Mouse (Mus musculus) heart, embryonic 14.5 days (tissue): Measurements from ENCODE around the gene Cdc73. TPM values are rescaled to one million over a fixed set of nuclear protein-coding genes. Genes with fewer than 3 reads are reported as not detected.

ENCODE experiments used
- polyA plus RNA-seq: library from polyadenylated mRNA; unstranded; fragments of >200 nt; fragmentation: Nextera tagmentation; extraction: Ambion mirVana; gene quantifications from 2 replicates; pipeline ENCODE4 v1.2.1, GENCODE M21; 2014

Gene Cdc73
- polyA plus RNA-seq, 1 experiment from 2014 or later, result 17.3 TPM

Other genes with a start within 250 kb of the Cdc73 start
- 0.47 and 0.50 TPM in 2 replicates for gene B3galt2, start 62.2 kb downstream of the Cdc73 start, polyA plus RNA-seq
- gene Glrx2, start 13.4 kb upstream of the Cdc73 start, polyA plus RNA-seq, result 82.1 and 83.9 TPM in 2 replicates
- gene Trove2, start 74.2 kb upstream of the Cdc73 start, polyA plus RNA-seq, result 14.5 and 16.3 TPM in 2 replicates
- gene Uchl5, start 74.4 kb upstream of the Cdc73 start, polyA plus RNA-seq, result 44.7 and 45.8 TPM in 2 replicates